Mouse (Mus musculus): ENCODE data around the gene Chil5. TPM values are rescaled to one million over a fixed set of nuclear protein-coding genes. Genes with fewer than 3 reads are reported as not detected.

The Chil5 gene
- polyA plus RNA-seq, 1 experiment from 2014 or later = not detected

DNA sequence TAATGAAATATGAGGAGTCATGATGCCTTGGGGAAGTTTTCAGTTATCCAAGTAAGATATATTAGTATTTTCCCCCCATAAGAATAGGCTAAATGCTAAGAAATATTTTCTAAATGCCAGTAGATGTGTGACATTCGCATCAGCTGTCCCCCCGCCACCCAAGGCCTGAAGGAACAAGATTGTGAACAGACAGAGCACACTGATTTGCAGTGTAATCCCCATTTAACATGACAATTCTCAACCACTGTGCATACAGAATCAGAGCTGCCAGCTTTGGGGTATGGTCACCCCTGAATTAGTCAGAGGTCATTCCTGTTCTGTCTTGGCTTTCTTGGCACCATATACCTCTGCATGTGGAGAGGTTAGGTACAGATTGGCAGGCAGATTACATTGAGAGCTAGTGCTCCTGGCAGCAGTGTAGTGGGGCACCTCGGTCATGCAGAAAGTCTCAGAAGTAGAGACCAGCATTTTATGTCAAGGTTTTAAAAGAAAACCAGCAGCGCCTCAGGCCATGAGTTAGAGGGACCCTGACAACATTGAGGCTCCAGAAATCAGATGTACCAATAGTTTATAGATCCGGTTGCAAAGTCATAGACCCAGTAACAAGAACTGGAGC lies 60.7 kb downstream of the Chil5 start:
- no peak overlapping the region for H3K4me2 ChIP-seq (replicated peaks; ENCODE audit: low read depth)
- H3K4me3 ChIP-seq (ENCODE audit: low read depth, low read length) = no peak overlapping the region
- no peaks in the 10 kb centered on the region for H3K9me3 ChIP-seq (ENCODE audit: control insufficient read depth, low read length)
- H3K27me3 ChIP-seq (ENCODE audit: control insufficient read depth, insufficient read depth, low read length) = no peaks in the 10 kb centered on the region
- no peaks in the 10 kb centered on the region for H3K4me1 ChIP-seq (replicated peaks; ENCODE audit: control insufficient read depth, insufficient read depth)
- no peak for DNase-seq (ENCODE audit: low spot score)
- H3K9ac ChIP-seq (ENCODE audit: low read length) = no peak overlapping the region
- no peak overlapping the region for H3K27ac ChIP-seq (replicated peaks)
- no peak for ATAC-seq (ENCODE audit: low FRiP score, low TSS enrichment)
- WGBS = 82% methylated on average over 5 of the region's 5 CpGs
- TF ChIP-seq CTCF (IDR thresholded peaks at IDR 0.05; ENCODE audit: low read depth) (no peak), EP300 (optimal IDR thresholded peaks at IDR 0.05) (no peak)
- H3K36me3 ChIP-seq (ENCODE audit: control insufficient read depth, insufficient read depth, low read length) = peaks cover 15% of the 10 kb centered on the region; the same call in 1 of the 2 replicates

Other genes starting within 250 kb of the Chil5 start
- gene Rap1a, start 231.5 kb downstream of the Chil5 start, polyA plus RNA-seq (2015; fragmentation: Nextera tagmentation; extraction: Ambion mirVana) = 119 and 120 TPM in 2 replicates
- 0.34 and 0.47 TPM in 2 replicates for gene Adora3, start 162.0 kb downstream of the Chil5 start, polyA plus RNA-seq (2015; fragmentation: Nextera tagmentation; extraction: Ambion mirVana)
- gene Tmigd3, start 161.9 kb downstream of the Chil5 start, polyA plus RNA-seq (2015; fragmentation: Nextera tagmentation; extraction: Ambion mirVana) = 0.17 and 0.36 TPM in 2 replicates
- gene I830077J02Rik, start 100.2 kb downstream of the Chil5 start, polyA plus RNA-seq (2015; fragmentation: Nextera tagmentation; extraction: Ambion mirVana) = 0.63 and 1.2 TPM in 2 replicates
- 52.7 and 54.4 TPM in 2 replicates for gene Wdr77, start 73.4 kb downstream of the Chil5 start, polyA plus RNA-seq (2015; fragmentation: Nextera tagmentation; extraction: Ambion mirVana)
- 406 and 414 TPM in 2 replicates for gene Atp5f1, start 72.7 kb downstream of the Chil5 start, polyA plus RNA-seq (2015; fragmentation: Nextera tagmentation; extraction: Ambion mirVana)
- 0.54 and 0.56 TPM in 2 replicates for gene Ovgp1, start 59.1 kb downstream of the Chil5 start, polyA plus RNA-seq (2015; fragmentation: Nextera tagmentation; extraction: Ambion mirVana)
- gene Pifo, start 18.2 kb downstream of the Chil5 start, polyA plus RNA-seq (2015; fragmentation: Nextera tagmentation; extraction: Ambion mirVana) = not detected in 2 replicates
- gene Chia1, start 80.4 kb upstream of the Chil5 start, polyA plus RNA-seq (2015; fragmentation: Nextera tagmentation; extraction: Ambion mirVana) = 1.5 and 1.9 TPM in 2 replicates
- gene Chil3, start 134.8 kb upstream of the Chil5 start, polyA plus RNA-seq (2015; fragmentation: Nextera tagmentation; extraction: Ambion mirVana) = 0.24 and 0.39 TPM in 2 replicates
- gene Chil4, start 186.7 kb upstream of the Chil5 start, polyA plus RNA-seq (2015; fragmentation: Nextera tagmentation; extraction: Ambion mirVana) = 1.0 and 1.2 TPM in 2 replicates